Mouse (Mus musculus) hindbrain, embryonic 16.5 days (tissue): Measurements from ENCODE around the gene E430018J23Rik. TPM values are rescaled to one million over a fixed set of nuclear protein-coding genes. Genes with fewer than 3 reads are reported as not detected.
"Not testable (repeated sequence)": the region's sequence is repeated elsewhere in the genome, so short reads cannot be mapped to it uniquely, and the experiment has no call there.

ENCODE experiments used
- ATAC-seq: fragments of 200-750 bp; cut with Nextera tagmentation; 2 replicates; pipeline ENCODE4 v1.8.0; 2017; ENCODE audit warnings: moderate TSS enrichment, moderate library complexity
- H3K27ac ChIP-seq: fragments of 300-500 bp; sonication (generic); 2 replicates; pipeline ENCODE4 v1.5.1; 2014; ENCODE audit warnings: low read depth, mild to moderate bottlenecking, control low read depth, low read length, moderate library complexity
- H3K27me3 ChIP-seq: fragments of 300-500 bp; sonication (generic); replicated peaks from 2 replicates; pipeline ENCODE4 v1.6.1; 2014; ENCODE audit warnings: low read length; ENCODE audit not compliant: control insufficient read depth, insufficient read depth
- H3K36me3 ChIP-seq: fragments of 300-500 bp; sonication (generic); 2 replicates; pipeline ENCODE4 v1.6.1; 2014; ENCODE audit warnings: mild to moderate bottlenecking, low read length, moderate library complexity, mixed read lengths; ENCODE audit not compliant: control insufficient read depth, insufficient read depth
- H3K4me1 ChIP-seq: fragments of 300-500 bp; sonication (generic); 2 replicates; pipeline ENCODE4 v1.6.1; 2014; ENCODE audit warnings: low read depth, low read length; ENCODE audit not compliant: control insufficient read depth, insufficient read depth
- H3K4me2 ChIP-seq: fragments of 300-500 bp; sonication (generic); 2 replicates; pipeline ENCODE4 v1.6.1; 2014; ENCODE audit warnings: mild to moderate bottlenecking, low read length, control low read depth, moderate library complexity
- H3K4me3 ChIP-seq: fragments of 300-500 bp; sonication (generic); 2 replicates; pipeline ENCODE4 v1.5.1; 2014; ENCODE audit warnings: mild to moderate bottlenecking, low read length, control low read depth, moderate library complexity
- H3K9ac ChIP-seq: fragments of 300-500 bp; sonication (generic); 2 replicates; pipeline ENCODE4 v1.6.1; 2014; ENCODE audit warnings: low read depth, mild to moderate bottlenecking, control low read depth, low read length, moderate library complexity
- H3K9me3 ChIP-seq: fragments of 300-500 bp; sonication (generic); 2 replicates; pipeline ENCODE4 v1.6.1; 2014; ENCODE audit warnings: mild to moderate bottlenecking, low read length, moderate library complexity; ENCODE audit not compliant: control insufficient read depth
- WGBS: fragments of 180-500 bp; shearing (Covaris S2); extraction: QIAGEN DNeasy Blood & Tissue Kit; methylation state at CpG from one replicate; pipeline ENCODE4 v1.1.7; 2014; 5-methylcytosine and 5-hydroxymethylcytosine counted together
- polyA plus RNA-seq: library from polyadenylated mRNA; unstranded; fragments of >200 nt; fragmentation: Nextera tagmentation; extraction: Ambion mirVana; gene quantifications from 2 replicates; pipeline ENCODE4 v1.2.1, GENCODE M21; 2015

The E430018J23Rik gene
- polyA plus RNA-seq, 1 experiment from 2014 or later, result 4.6 TPM

DNA sequence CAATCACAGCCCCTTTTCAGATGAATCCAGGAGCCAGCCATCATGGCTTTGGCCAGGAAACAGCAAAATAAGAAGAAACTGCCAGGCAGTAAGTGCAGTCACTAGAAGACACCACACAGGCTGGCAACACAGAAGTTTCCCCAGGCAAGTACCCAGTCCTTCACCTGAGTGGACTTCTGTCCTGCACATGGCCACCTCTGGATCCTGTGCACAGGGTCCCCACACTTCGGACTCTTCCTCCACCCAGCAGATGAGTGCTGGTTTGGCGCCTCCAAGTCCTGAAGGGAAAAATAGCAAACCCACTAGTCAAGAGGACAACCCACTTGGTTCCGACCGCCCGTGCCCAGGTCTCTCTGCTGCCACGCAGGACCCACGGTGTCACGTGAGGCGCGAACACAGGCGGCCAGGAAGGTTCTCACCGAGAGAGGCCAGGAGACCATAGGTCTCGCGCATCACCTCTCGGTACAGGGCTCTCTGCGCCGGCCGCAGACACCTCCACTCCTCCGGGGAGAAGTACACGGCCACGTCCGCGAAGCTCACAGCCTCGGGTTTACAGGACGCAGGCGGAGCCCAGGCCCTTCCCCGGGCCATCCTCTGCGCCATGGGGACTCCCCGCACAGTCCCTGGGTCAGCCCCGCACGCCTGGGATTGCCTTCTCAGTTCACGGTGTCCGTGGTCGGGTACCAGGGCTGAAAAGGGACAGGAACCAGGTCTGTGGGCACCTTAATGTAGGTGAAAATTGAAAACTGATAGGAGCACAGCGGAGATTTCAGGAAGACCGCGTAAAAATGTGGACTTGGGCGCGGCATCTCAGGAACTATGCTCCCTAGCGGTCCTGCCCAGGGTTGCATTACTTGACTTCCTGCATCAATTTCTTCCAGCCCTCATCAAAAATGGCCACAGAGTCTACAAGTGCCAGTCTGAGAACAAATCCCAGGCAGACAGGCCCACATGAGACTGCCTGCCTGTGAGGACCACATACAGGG is 12.9 kb upstream of the E430018J23Rik start, which contains the start of gene Zfp764:
Zfp764 (minus strand) TSS at position 821 of the 986 bp plus-strand sequence.
- Histone ChIP-seq H3K27ac (peak within 1 kb of the TSS; percentile 71), H3K4me2 (peak within 1 kb of the TSS; percentile 92), H3K4me3 (peak within 1 kb of the TSS; percentile 50), H3K9ac (peak within 1 kb of the TSS; percentile 77)
- not testable (repeated sequence) for H3K9me3 ChIP-seq, H3K36me3 ChIP-seq, H3K27me3 ChIP-seq, H3K4me1 ChIP-seq
- 5% methylated on average over 40 of the region's 40 CpGs for WGBS
- ATAC-seq, result peak; percentile 90

DNA sequence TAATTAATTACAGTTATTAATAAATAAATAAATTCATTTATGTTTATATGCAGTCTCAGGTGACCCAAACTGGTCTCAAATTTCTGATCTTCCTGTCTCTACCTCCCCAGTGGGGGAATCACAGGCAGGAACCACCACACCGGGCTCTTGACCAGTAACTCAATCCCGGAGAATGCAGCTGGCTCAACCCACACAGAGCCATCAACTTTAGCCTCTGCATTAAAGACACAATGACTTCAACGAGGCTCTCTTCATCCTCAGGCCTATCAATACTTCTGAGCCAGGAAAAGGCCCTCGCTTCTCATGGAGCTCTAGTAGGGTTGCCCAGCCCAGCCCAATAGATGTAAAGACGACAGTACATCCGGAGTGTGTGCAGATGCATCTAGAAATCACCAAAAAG is 10.7 kb upstream of the E430018J23Rik start:
- not testable (repeated sequence) for H3K9ac ChIP-seq, H3K27me3 ChIP-seq, H3K9me3 ChIP-seq, H3K4me3 ChIP-seq, H3K4me1 ChIP-seq, H3K36me3 ChIP-seq, ATAC-seq, H3K27ac ChIP-seq, H3K4me2 ChIP-seq
- WGBS, result 97% methylated on average over 6 of the region's 6 CpGs

DNA sequence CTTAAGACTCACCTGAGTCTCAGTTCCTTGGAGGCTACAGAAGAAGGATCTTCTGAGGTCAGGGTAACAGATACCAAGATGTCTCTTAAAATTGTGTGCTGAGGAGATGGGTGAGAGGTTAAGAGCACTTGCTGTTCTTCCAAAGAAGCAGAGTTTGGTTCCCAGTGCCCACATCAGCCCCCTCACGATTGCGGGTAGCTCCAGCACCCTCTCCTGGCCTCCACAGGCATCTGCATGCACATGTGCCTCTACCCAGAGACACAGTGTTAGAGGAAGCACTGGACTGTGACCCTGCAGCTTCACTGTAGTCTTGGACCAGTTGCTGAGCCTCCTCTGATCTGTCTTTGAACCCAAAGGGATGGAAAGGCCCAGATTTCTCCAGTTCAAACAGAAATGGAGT is 9.6 kb upstream of the E430018J23Rik start:
- Histone ChIP-seq H3K9me3 (no peaks in the 10 kb centered on the region), H3K27me3 (no peaks in the 10 kb centered on the region), H3K9ac (no peak overlapping the region), H3K27ac (no peak overlapping the region), H3K4me2 (no peak overlapping the region), H3K4me1 (no peaks in the 10 kb centered on the region), H3K36me3 (no peaks in the 10 kb centered on the region), H3K4me3 (no peak overlapping the region)
- no peak for ATAC-seq
- 80% methylated on average over 2 of the region's 2 CpGs for WGBS

DNA sequence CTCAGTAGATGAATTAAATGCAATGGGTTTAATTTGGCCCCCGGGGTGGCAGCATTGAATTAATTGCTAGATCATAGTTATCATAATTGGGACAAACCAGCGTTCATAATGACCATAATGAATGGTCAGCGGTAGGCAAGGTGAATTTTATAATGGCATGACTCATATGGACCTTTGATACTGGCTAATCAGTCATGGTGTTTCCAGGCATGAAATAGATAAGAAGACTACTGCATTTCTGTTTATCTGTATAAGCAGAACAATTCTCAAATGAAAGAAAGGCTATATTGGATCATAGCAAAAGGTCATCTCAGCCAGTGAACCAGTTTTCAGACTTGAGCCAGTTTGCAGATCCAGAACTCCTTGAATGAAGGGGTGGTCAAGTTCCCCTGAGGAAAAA is 6.9 kb upstream of the E430018J23Rik start:
- Histone ChIP-seq H3K9ac (no peak overlapping the region), H3K36me3 (no peaks in the 10 kb centered on the region), H3K27me3 (no peaks in the 10 kb centered on the region; the same call in 1 of the 2 replicates), H3K4me3 (no peak overlapping the region), H3K27ac (no peak overlapping the region), H3K9me3 (no peaks in the 10 kb centered on the region), H3K4me1 (no peaks in the 10 kb centered on the region), H3K4me2 (no peak overlapping the region)
- WGBS, result 63% methylated on average over 3 of the region's 3 CpGs
- ATAC-seq, result no peak

DNA sequence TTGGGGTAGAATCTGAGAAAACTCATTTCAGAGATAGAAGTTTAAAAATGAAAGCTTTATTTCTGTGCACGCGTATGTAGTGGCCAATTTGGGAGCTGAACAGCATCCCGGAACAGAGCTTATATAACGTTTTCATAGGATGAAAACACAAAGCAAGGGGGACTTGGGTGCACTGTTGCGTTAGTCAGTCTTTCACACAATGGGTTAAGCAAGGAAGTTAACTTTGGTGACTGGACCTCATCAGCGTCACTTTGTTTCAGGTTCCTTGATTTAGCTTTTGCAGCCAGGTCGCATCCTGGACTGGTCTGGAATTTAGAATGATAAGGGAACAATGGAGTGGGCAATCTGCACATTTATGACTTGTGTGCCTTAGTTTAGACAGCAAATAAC is 510 bp upstream of the E430018J23Rik start:
- no peaks in the 10 kb centered on the region for H3K9me3 ChIP-seq
- 22% methylated on average over 7 of the region's 7 CpGs for WGBS

DNA sequence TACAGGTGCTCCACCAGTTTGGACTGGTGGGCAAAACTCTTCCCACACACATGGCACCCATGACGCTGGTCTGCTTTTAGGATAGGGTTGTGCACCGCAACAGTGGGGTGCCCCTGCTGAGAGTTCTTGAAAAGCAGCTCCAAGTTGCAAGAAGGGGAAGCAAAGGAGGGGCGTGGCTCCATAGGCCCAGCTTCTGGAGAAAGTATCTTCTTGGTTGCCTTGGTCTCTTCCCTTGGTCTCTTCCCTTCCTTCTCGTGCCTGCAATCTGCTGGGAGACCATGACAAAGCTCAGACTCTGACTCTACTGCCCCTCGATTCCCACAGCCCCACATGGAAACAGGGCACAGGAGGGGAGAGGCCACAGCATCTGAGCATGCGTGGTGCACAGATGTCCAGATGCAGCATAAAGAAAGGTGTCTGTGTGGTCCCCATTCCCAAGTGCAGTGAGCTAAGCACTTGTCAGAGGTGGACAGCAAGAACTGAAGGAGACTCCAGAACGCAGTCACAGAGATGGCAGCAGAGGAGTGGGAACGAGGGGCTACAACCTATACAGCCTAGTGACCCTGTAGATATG is 1.1 kb downstream of the E430018J23Rik start:
- Histone ChIP-seq H3K36me3 (no peaks in the 10 kb centered on the region), H3K27me3 (no peaks in the 10 kb centered on the region; the same call in 1 of the 2 replicates), H3K9ac (peak overlapping the region; percentile 89; the same call in 1 of the 2 replicates), H3K4me3 (peak overlapping the region; percentile 72), H3K4me1 (peaks cover 10% of the 10 kb centered on the region), H3K4me2 (peak overlapping the region; percentile 71), H3K27ac (no peak overlapping the region), H3K9me3 (no peaks in the 10 kb centered on the region)
- WGBS, result 87% methylated on average over 8 of the region's 8 CpGs
- ATAC-seq, result no peak

More for the DNA sequence above, 510 bp upstream of the E430018J23Rik start:
- H3K4me2 ChIP-seq, result peak overlapping the region; percentile 71
- H3K9ac ChIP-seq, result peak overlapping the region; percentile 89
- H3K36me3 ChIP-seq, result no peaks in the 10 kb centered on the region
- H3K4me3 ChIP-seq, result peak overlapping the region; percentile 72
- peak overlapping the region; percentile 58 for H3K27ac ChIP-seq
- no peaks in the 10 kb centered on the region; the same call in 1 of the 2 replicates for H3K27me3 ChIP-seq
- ATAC-seq, result peak; percentile 19; the same call in 1 of the 2 replicates
- peaks cover 10% of the 10 kb centered on the region for H3K4me1 ChIP-seq

DNA sequence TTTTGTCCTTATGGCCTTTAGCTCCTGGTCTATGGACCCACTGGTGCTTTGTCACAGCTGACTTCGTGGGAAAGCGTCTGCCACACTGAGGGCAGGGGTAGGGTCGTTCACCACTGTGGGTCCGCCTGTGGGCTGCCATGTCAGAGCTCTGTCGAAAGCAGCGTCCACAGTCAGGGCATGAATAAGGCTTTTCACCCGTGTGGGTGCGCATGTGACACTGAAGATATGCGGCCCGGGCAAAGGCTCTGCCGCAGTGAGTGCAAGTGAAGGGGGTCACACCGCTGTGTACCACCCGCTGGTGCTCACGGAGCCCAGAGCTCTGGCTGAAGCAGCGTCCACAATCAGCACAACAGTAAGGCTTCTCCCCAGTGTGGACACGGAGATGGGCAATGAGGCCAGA is 1.9 kb downstream of the E430018J23Rik start:
- ATAC-seq, result no peak
- Histone ChIP-seq H3K36me3 (no peaks in the 10 kb centered on the region), H3K9me3 (no peaks in the 10 kb centered on the region), H3K4me2 (no peak overlapping the region), H3K4me1 (peaks cover 10% of the 10 kb centered on the region), H3K9ac (no peak overlapping the region), H3K27ac (no peak overlapping the region), H3K4me3 (no peak overlapping the region), H3K27me3 (no peaks in the 10 kb centered on the region; the same call in 1 of the 2 replicates)
- WGBS, result 95% methylated on average over 16 of the region's 16 CpGs

DNA sequence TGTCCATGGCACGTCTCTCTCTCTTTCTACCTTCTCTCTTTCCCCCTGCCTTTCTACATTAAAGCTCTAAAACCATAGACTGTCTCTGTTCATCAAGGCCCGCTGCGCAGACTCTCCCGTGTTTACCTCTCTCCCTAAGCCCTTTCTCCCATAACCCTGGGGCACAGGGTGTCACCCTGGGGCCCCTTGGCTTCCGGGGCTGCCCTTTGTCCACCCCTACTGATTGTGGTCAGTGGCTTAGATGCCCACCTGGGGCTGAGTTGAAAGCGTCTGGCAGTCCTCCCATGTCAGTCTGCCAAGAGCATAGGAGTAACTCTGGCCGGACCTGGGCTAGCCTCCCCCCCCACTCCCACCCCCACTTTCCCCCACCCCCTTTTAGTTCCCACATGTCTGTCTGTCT is 3.1 kb downstream of the E430018J23Rik start:
- Histone ChIP-seq H3K4me3 (no peak overlapping the region), H3K4me2 (no peak overlapping the region), H3K9ac (no peak overlapping the region), H3K27ac (no peak overlapping the region), H3K36me3 (no peaks in the 10 kb centered on the region), H3K27me3 (no peaks in the 10 kb centered on the region), H3K9me3 (no peaks in the 10 kb centered on the region), H3K4me1 (peaks cover 10% of the 10 kb centered on the region)
- WGBS, result 80% methylated on average over 7 of the region's 7 CpGs
- no peak for ATAC-seq

DNA sequence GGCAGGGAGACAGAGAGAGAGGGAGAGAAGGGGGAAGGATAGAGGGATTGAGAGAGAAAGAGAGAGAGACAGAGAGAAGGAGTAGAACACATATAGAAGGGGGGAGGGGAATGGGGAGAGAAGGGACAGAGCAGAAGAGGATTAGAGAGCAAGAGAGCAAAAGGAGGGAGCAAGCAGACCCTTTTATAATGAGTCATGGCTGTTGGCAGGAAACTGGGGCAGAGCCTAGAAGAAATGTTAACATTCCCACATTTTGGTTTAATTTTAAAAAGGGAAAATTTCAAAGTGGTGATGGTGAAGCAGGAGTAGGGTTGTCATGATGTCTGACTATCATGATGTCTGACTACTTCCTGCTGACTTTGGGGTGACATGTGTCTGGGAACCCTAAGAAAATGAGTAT is 5.2 kb downstream of the E430018J23Rik start:
- H3K9me3 ChIP-seq, H3K4me1 ChIP-seq: not testable (repeated sequence)

More for the DNA sequence above, 5.2 kb downstream of the E430018J23Rik start:
- not testable (repeated sequence) for H3K27ac ChIP-seq, H3K4me2 ChIP-seq, H3K27me3 ChIP-seq, H3K36me3 ChIP-seq, H3K9ac ChIP-seq, H3K4me3 ChIP-seq, ATAC-seq
